Mouse (Mus musculus) megakaryocyte, embryonic 14.5 days (primary cell): ENCODE results near the gene Trib2.

ENCODE experiments used
- FLI1 ChIP-seq: IDR thresholded peaks from 2 replicates; pipeline ENCODE4 v1.6.1; 2012; ENCODE audit warnings: low read length, inconsistent platforms, mixed read lengths
- GATA1 ChIP-seq: IDR thresholded peaks from 3 replicates; pipeline ENCODE4 v1.6.1; 2012; ENCODE audit warnings: mixed read lengths, low read length, inconsistent platforms, borderline replicate concordance

- TF ChIP-seq GATA1 (no peak), FLI1 (no peak)
Observed at GRCm38 (mm10) chr12:15832674-15833052, 15.9 kb upstream of the Trib2 start.
